Mouse (Mus musculus) lung, embryonic 14.5 days (tissue): ENCODE data around the gene Myl9. TPM values are rescaled to one million over a fixed set of nuclear protein-coding genes. Genes with fewer than 3 reads are reported as not detected.
A peak's percentile ranks its signal among the peaks of the same experiment; 100 is the strongest.
"Not testable (repeated sequence)": the region's sequence is repeated elsewhere in the genome, so short reads cannot be mapped to it uniquely, and the experiment has no call there.

Experiments
- ATAC-seq: fragments of 200-750 bp; cut with Nextera tagmentation; 2 replicates; pipeline ENCODE4 v1.8.0; 2017; ENCODE audit warnings: mild to moderate bottlenecking, moderate TSS enrichment, moderate library complexity; ENCODE audit not compliant: insufficient read depth
- DNase-seq: peaks from one replicate; pipeline ENCODE4 v3.0.0-alpha.2; 2015
- H3K27ac ChIP-seq: fragments of 300-500 bp; sonication (generic); 2 replicates; pipeline ENCODE4 v1.5.1; 2014; ENCODE audit warnings: low read depth, mild to moderate bottlenecking, moderate library complexity
- H3K27me3 ChIP-seq: fragments of 300-500 bp; sonication (generic); 2 replicates; pipeline ENCODE4 v1.6.1; 2014; ENCODE audit warnings: low read length, control low read depth; ENCODE audit not compliant: insufficient read depth
- H3K36me3 ChIP-seq: fragments of 300-500 bp; sonication (generic); 2 replicates; pipeline ENCODE4 v1.6.1; 2014; ENCODE audit warnings: control low read depth; ENCODE audit not compliant: insufficient read depth
- H3K4me1 ChIP-seq: fragments of 300-500 bp; sonication (generic); 2 replicates; pipeline ENCODE4 v1.6.1; 2014; ENCODE audit warnings: antibody characterized with exemption, control low read depth; ENCODE audit not compliant: insufficient read depth
- H3K4me2 ChIP-seq: fragments of 300-500 bp; sonication (generic); 2 replicates; pipeline ENCODE4 v1.6.1; 2014; ENCODE audit warnings: mild to moderate bottlenecking
- H3K4me3 ChIP-seq: fragments of 300-500 bp; sonication (generic); 2 replicates; pipeline ENCODE4 v1.5.1; 2014; ENCODE audit warnings: low read depth, low read length
- H3K9ac ChIP-seq: fragments of 300-500 bp; sonication (generic); 2 replicates; pipeline ENCODE4 v1.6.1; 2014
- H3K9me3 ChIP-seq: fragments of 300-500 bp; sonication (generic); 2 replicates; pipeline ENCODE4 v1.6.1; 2016; ENCODE audit warnings: low read depth, low read length, control low read depth
- CTCF ChIP-seq: IDR thresholded peaks from 2 replicates; pipeline ENCODE4 v1.5.1; 2016; ENCODE audit warnings: antibody characterized with exemption, low read depth
- WGBS: fragments of 180-500 bp; shearing (Covaris S2); extraction: QIAGEN DNeasy Blood & Tissue Kit; methylation state at CpG from one replicate; pipeline ENCODE4 v1.1.7; 2014; 5-methylcytosine and 5-hydroxymethylcytosine counted together
- polyA plus RNA-seq: library from polyadenylated mRNA; unstranded; fragments of >200 nt; fragmentation: Nextera tagmentation; extraction: Ambion mirVana; gene quantifications from 2 replicates; pipeline ENCODE4 v1.2.1, GENCODE M21; 2014

Gene Myl9
- polyA plus RNA-seq, 1 experiment from 2014 or later: 397 TPM

DNA sequence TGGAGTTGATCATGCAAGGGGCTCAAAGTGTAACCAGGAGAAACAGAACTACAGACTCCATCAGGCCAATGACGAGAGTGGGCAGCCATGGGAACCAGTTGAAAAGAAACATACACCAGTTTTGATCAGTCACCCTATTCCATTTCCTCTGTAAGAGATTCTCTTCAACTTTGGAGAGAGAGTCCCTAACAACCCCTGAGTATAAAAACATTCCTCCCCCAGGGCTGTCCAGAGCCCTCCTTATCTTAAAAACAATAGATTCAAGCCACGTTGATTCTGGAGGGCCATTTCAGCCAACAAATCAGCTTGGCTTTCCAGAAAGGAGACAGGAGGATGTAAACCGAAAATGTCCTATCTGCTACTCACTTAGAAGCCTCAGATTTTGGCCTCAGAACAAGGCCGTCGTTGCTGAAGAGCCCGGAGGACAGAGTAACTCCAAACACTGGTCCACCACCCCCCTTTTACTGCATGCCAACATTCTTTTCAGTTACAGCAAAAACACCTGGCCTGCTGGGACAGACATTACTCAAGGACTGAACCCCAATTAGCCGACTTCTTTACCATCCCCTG is 8.9 kb downstream of the Myl9 start:
- no peak for DNase-seq
- Histone ChIP-seq H3K4me2 (no peak overlapping the region), H3K27me3 (no peaks in the 10 kb centered on the region), H3K4me1 (peaks cover 6% of the 10 kb centered on the region), H3K27ac (peak overlapping the region; percentile 24; the same call in 1 of the 2 replicates), H3K36me3 (peaks cover 5% of the 10 kb centered on the region; the same call in 1 of the 2 replicates), H3K9ac (no peak overlapping the region), H3K4me3 (no peak overlapping the region), H3K9me3 (no peaks in the 10 kb centered on the region)
- TF ChIP-seq CTCF: no peak
- 42% methylated on average over 7 of the region's 7 CpGs for WGBS
- no peak for ATAC-seq

DNA sequence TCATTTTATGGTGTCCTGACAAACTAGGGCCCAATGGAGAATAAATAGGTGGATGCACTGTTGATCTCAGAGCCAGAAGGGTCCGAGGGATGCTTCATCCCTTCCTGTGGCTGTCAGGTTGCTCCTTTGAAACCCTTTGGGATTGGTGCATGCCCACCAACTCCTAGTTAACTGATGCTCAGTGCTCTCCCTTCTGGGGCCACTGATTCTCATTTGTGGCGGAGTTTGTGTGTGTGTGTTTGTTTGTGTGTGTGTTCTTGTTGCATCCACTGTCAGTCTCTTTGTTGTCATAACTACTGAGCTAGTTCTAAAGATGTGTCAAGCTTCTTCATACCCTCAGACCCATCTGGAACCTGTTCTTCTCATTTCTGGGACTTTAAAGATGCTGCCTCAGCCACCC is 9.7 kb downstream of the Myl9 start:
- Histone ChIP-seq H3K36me3 (peaks cover 5% of the 10 kb centered on the region; the same call in 1 of the 2 replicates), H3K4me2 (no peak overlapping the region), H3K27me3 (no peaks in the 10 kb centered on the region), H3K4me3 (no peak overlapping the region), H3K9ac (no peak overlapping the region), H3K4me1 (peaks cover 6% of the 10 kb centered on the region), H3K9me3 (no peaks in the 10 kb centered on the region), H3K27ac (no peak overlapping the region)
- DNase-seq: no peak
- ATAC-seq: no peak
- WGBS: 78% methylated on average over 2 of the region's 2 CpGs
- TF ChIP-seq CTCF: no peak

DNA sequence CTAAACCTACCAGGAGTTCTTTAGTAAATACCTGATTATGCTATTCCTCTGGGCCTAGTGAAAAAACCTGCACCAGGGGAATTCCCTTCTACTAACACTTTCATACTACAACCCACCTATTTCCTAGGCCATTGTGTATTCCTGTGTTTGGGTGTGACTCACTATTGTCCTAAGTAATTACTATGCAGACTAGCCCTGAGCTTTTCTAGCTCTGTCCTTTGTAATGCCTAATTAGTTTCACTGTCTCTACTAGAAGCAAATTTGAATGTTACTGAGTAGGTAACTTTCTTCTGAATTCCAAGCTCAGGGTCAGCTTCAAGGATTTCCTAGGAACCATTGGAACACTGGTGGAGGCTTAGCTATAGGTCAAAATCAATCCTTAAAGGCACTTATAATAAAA is 11.1 kb downstream of the Myl9 start:
- H3K4me3 ChIP-seq, H3K27ac ChIP-seq, ATAC-seq, DNase-seq, H3K4me1 ChIP-seq, H3K4me2 ChIP-seq, H3K9ac ChIP-seq, H3K9me3 ChIP-seq, H3K27me3 ChIP-seq, H3K36me3 ChIP-seq: not testable (repeated sequence)

DNA sequence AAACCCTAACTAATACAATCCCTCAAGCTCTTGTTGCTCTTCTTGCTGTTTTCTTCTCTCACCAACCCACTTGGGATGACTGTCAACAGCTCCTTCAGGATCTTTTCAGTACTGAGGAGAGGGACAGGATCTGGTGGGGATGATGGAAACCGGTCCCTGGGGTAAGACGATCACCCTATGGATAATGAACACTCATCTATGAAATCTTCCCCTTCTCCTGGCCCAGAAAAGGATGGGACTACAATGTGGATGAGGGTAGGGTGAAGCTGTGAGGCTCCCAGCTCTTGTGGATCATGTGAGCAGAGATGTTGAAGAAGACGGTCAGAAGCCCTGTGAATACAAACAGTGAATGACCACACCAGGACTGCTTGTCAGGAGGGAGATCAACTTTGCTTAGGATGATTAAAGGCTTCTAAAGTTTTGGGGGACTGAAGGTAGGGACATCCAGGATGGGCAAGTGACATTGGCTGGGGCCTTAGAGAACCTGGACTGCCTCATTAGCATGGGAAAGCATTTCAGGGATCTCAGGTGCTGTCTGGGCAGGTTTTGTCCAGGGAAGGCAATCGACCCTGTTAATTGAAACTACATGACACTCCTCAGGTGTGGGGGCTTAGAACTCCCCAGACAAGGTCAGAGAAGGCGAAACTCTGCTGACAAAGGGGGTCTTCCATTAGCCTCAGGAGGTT is 12.0 kb downstream of the Myl9 start:
- peaks cover 8% of the 10 kb centered on the region; the same call in 1 of the 2 replicates for H3K9me3 ChIP-seq
- no peak overlapping the region for H3K27ac ChIP-seq
- no peak overlapping the region for H3K9ac ChIP-seq
- no peak for DNase-seq
- WGBS: 86% methylated on average over 5 of the region's 5 CpGs
- H3K4me1 ChIP-seq: no peaks in the 10 kb centered on the region; the same call in 1 of the 2 replicates
- ATAC-seq: no peak
- no peak overlapping the region for H3K4me2 ChIP-seq
- H3K36me3 ChIP-seq: no peaks in the 10 kb centered on the region
- TF ChIP-seq CTCF: no peak
- H3K27me3 ChIP-seq: no peaks in the 10 kb centered on the region
- no peak overlapping the region for H3K4me3 ChIP-seq

DNA sequence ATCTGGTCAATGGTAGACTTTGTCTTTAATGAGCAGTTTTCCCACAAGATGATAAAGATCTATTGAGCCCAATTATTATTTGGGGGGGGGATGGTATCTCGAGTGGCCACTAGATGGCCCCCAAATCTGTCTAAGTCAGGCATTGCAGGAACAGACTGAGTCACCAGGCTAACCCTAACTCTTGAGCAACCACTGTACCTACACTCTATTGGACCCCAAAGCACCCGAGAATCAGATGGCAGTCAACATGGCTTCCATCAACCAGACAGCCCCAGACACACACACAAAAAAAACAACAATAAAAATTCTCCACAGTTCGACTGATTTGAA is 12.5 kb downstream of the Myl9 start:
- DNase-seq: no peak

GRCm38 (mm10) chr2:156788836-156789235 is 13.6 kb downstream of the Myl9 start:
- Histone ChIP-seq H3K9ac (no peak overlapping the region), H3K4me3 (no peak overlapping the region), H3K4me1 (no peaks in the 10 kb centered on the region), H3K27me3 (no peaks in the 10 kb centered on the region), H3K36me3 (no peaks in the 10 kb centered on the region), H3K4me2 (no peak overlapping the region), H3K9me3 (peaks cover 9% of the 10 kb centered on the region; the same call in 1 of the 2 replicates), H3K27ac (no peak overlapping the region)
- no peak for TF ChIP-seq CTCF
- ATAC-seq (no peak), DNase-seq (no peak)
- WGBS: 52% methylated on average over 1 of the region's 1 CpGs

More for the DNA sequence above, 12.5 kb downstream of the Myl9 start:
- Histone ChIP-seq H3K4me3 (no peak overlapping the region), H3K4me1 (no peaks in the 10 kb centered on the region; the same call in 1 of the 2 replicates), H3K9me3 (peaks cover 9% of the 10 kb centered on the region; the same call in 1 of the 2 replicates), H3K27ac (no peak overlapping the region), H3K36me3 (no peaks in the 10 kb centered on the region), H3K27me3 (no peaks in the 10 kb centered on the region), H3K4me2 (no peak overlapping the region), H3K9ac (no peak overlapping the region)
- no peak for ATAC-seq
- peak; percentile 59 for TF ChIP-seq CTCF
- 37% methylated on average over 3 of the region's 3 CpGs for WGBS

- Histone ChIP-seq H3K4me1 (no peaks in the 10 kb centered on the region), H3K27me3 (no peaks in the 10 kb centered on the region), H3K27ac (no peak overlapping the region), H3K9me3 (peaks cover 5% of the 10 kb centered on the region; the same call in 1 of the 2 replicates), H3K4me3 (no peak overlapping the region), H3K4me2 (no peak overlapping the region), H3K36me3 (no peaks in the 10 kb centered on the region), H3K9ac (no peak overlapping the region)
- 72% methylated on average over 1 of the region's 1 CpGs for WGBS
- no peak for TF ChIP-seq CTCF
- no peak for ATAC-seq
- DNase-seq: no peak
Measured at GRCm38 (mm10) chr2:156798516-156798915, 23.3 kb downstream of the Myl9 start.
